Mouse (Mus musculus): ENCODE data around the gene Rundc3b.

Rundc3b gene

DNA sequence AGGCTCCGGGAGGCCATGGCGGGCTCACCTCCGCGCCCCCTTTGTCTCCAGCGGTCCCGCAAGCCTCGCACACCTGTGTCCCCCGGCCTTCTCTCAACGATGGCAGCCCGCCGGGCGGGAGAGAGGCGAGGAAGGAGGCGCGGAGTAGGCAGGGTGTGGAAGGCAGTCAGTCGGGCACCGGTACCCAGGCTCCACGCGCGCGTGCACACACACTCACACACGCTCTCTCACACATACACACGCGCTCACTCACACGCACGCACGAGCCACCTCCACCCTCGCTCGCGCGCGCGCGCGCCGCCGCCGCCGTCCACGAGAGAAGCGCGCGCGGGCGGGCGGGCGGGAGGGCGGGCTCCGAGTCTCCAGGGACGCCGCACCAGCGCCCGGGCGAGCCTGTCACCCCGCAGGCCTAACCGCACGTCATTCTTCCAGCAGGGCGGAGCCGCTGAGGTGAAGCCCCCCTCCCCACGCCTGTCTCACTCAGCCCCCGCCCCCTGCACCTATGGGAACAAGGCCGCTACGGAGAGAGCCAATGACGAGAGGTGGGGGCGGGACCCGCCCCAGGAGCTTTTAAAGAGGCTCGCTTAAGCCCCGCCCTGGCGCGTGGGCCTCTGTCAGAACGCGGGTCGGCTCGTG lies at the start of gene Rundc3b:
Rundc3b (minus strand) TSS at position 357 of the 636 bp plus-strand sequence.
- DNase-seq (ENCODE audit: low read depth, low spot score), result peak; percentile 96

DNA sequence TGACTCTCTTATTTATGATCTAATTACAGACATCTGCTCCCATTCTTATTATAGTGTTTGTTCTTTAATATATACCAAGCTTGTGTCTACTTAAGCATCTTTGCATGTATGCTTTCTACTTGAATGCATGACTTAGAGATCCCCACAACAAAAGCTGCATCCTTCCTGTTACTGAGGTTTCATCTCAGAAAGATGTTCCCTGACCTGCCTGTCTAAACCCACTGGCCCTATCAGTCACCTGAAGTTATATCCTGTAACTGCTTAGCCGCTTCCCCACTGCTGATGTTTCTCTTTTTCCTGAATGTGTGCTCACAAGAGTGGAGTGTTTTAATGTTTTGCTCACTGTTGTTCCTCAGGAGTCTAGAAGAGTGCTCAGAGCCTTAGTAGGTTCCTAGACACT lies 46.9 kb upstream of the Rundc3b start:
- no peak for DNase-seq (ENCODE audit: low read depth, low spot score)

DNA sequence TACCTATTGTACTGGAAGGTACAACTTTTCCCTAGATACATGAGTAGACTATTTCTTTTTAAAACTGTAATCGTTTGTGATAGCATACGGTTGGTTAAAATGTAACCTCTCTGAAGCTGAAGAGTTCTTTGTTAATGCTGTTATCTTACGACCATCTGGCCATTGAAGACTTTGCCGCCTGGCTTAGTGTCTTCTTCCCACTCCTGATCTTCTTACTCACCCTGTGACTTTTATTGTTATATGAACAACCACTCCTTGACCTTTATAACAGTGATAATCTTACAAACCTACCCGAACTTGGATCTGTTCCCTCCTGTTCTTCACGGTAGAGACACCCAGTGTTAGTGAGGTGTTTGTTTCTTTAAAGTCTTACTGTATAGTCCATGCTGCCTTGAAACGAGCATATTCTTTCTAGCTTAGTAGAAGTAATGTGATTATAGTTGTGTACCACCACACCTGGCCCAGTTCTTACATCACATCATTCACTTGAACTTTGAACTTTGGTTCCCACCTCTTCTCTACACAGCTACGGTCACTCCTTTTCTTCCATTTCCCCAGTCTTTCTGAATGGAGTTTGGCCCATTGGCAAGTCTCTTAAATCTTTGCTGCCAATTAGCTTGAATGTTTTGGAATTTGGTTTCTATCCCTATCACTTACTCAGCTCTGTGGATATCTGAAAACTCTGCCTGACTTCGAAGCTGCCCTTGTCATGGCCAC lies 45.2 kb upstream of the Rundc3b start:
- no peak for DNase-seq (ENCODE audit: low read depth, low spot score)

DNA sequence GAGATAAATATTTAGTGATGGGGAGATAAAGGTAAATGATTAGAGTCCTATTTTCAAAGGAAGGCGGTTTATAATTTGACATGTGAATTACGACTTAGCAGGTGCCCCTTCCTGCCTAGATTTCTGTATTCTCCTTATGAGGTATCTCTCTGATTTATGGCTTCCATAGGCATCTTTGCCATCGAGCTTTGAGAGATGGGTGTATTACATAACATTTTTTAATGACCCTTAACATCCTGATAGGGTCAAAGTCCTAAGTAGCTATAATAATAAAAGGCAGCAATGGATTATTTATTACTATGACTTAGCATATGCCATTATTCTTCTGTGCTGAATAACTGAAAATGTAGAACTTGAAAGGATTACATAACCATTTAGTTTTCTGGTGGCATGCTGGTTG lies 41.9 kb upstream of the Rundc3b start:
- DNase-seq (ENCODE audit: low read depth, low spot score), result no peak

DNA sequence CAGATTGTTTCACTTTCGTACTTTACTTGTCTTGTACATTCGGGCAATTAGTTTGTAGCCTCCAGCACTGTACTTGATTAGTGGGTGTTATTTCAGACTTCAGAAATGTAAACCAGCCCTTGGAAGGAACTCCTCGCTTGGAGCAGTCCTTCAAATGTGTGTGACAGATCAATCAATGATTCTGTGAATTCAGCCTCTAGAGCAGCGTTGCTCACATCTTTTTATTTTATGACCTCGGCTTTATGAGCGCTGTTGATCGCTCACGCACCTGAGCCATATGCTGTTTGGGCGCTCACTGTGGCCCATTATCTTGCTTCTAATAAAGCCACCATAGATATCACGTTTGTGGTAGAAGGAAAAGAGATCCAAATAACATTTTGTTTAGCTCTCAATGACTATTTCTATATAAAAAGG lies 38.0 kb upstream of the Rundc3b start:
- DNase-seq (ENCODE audit: low read depth, low spot score), result no peak

DNA sequence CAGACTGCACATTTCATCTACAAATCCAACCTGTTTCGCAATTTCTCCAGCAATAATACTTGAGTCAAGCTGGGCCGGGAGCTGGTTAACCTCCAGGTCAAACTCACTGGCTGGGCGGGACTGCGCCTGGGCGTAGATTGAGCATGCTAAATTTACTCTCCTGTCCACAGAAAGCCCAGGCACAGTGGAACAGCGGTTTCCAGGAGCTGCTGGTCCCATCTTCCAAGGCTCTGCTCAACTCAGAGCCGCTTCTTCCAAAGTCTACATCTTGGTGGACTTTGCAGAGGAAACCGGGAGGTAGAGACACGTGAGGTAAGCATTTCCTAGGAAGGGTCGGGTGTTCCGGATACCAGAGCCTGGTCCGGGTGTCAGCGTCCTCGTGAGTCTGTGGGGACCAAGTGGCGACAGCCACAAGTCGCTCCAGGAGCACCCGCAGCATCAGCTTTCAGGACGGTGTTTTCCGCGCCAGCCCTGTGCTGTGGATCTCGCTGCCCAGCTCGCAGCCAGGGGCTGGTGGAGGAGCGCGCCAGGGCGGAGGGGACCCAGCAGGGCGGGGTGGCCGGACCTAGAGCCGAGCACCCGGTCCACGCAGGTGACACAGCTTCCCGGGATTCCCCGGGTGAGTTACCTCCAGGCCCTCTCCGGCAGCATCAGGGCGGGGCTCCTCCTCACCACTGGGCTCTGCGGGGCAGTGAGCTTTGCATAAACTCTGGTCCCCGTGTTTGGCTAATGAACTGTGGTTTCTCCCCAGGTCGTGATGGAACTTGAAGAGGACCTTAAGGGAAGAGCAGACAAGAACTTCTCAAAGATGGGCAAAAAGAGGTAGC lies 37.4 kb upstream of the Rundc3b start, which contains the start of gene Abcb1a:
Abcb1a (plus strand) TSS at position 167 of the 827 bp plus-strand sequence.
- no peak for DNase-seq (ENCODE audit: low read depth, low spot score)

DNA sequence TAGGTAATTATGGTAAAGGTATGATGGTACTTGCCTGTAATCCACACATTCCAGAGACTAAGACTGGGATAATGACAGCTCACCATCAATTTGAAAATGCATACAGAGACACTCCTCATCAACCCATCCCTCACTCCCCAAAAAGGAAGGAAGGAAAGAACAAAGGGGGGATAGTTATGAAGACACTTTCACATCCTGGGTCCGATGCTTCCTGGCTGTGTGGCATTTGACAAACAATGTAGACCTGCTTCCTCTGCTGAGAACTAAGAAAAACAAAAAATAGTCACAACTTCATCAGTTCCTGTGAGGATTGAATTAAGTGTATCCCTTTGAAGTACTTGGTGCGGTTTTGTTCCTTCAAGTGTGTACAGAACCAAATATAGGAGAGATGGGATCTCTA lies 29.3 kb upstream of the Rundc3b start:
- no peak for DNase-seq (ENCODE audit: low read depth, low spot score)

DNA sequence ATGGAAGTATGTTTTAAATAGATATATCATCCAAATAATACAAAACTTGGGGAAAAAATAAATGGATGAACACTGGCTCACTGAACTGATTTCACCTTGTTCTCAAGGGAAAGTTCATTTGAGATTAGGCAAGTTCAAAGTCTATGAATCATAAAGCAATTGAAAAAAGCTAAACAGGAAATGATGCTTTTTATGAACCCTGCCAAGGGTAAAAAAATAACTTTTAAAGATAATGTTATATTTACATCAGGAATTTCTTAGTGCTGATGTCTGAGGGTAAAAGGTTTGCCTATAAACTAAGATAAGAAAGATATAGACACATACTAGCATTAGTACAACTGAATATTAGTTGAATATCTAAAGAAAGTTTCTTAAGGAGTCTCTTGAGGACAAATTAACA lies 26.0 kb upstream of the Rundc3b start:
- DNase-seq (ENCODE audit: low read depth, low spot score), result no peak

DNA sequence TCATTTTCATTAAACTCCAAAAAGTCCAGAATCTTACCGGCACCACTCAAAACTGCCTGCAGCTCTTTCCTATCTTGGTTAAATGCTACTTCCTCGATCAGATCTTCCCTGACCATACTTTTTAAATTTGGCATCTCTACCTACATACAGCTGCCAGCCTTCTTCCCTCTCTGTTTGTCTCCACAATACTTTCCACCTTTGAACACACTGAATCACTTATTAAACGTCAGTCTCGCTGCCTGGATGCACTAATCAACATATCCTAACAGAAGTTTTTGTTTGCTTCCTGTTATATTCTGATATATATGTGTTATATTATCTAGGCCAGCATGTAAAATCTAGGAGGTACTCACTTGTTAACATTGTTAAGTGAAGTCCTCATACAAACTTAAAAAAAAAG lies 25.5 kb upstream of the Rundc3b start:
- no peak for DNase-seq (ENCODE audit: low read depth, low spot score)

DNA sequence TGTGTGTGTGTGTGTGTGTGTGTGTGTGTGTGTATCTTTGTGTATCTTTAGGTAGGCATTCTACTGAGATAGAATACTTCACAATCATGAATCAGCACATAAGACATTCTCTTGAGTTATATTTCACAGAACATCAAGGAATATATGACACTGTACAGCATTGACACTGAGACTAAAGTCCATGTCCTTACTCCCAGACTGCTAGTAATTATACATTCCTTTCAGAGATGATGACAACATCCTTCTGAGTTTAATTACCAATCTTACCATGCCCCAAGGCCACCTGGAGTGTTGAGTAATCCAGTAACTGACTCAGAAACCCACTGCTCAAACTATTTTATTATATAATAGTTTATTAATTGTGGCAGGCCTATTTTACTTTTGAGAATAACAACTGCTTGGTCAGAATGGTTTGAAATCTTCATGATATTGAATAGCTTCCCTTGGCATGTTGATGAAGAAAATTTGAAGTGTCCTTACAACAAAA lies 11.8 kb upstream of the Rundc3b start:
- DNase-seq (ENCODE audit: low read depth, low spot score), result no peak

DNA sequence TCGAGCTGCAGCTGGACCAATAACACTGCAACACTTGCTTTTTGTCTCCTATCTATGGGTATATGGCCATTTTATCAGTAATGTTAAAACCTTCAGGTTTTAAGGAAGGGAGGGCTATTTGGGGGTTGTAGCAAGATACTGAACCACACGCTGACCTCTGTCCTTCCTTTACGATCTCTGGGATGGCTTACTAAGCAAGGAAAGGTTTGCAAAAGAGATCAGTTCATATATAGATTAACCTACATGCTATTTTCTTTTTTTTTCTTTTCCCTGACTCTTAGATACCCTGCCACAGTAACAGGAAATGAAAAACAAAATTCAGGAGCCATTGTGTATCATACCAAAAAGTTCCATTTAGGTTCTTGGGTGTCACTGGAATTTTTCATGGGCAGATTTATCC lies 10.1 kb upstream of the Rundc3b start:
- DNase-seq (ENCODE audit: low read depth, low spot score), result no peak

DNA sequence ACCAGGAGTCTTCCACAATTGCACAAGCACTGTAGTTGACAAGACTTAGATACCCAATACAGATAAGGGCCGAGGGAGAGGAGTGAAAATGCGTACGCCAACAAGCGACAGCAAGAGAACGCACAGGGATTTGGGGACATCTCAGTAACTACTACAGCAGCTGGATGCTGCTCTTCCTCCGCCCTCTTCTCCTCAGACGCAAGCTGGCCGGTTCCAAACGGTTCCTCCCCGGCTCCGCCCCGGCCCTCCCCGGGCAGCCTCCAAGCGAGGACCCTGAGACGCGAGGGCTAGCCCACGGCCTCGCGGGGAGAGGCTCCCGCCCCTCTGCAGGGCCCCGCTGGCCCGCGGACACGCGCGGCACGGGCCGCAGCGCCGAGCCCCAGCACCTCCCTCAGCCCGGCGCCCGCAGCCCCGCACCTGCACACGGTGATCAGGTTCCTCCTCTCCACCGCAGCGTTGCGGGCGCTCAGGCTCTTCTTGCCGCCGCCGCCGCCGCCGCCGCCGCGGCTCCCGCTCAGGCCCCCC lies 619 bp downstream of the Rundc3b start:
- peak; percentile 62 for DNase-seq (ENCODE audit: low read depth, low spot score)

DNA sequence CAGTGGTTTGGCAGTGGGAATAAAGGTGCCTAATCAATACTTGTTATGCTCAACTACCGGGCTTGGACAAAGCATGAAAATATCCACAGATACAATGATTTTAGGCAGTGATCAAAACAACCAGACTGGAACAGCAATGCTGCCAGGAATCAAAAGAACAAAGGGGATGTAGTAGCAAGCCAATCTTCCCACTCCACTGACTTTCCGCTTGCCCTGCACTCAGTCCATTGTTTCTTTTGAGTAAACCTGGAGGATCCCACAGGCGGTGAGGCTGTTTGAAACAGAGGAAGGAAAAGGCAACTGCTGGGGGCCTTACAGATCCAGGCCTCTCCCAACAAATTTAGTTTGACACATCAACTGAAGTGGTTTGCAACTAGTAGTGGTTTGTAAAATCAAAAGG lies 51.6 kb downstream of the Rundc3b start:
- DNase-seq (ENCODE audit: low read depth, low spot score), result no peak

DNA sequence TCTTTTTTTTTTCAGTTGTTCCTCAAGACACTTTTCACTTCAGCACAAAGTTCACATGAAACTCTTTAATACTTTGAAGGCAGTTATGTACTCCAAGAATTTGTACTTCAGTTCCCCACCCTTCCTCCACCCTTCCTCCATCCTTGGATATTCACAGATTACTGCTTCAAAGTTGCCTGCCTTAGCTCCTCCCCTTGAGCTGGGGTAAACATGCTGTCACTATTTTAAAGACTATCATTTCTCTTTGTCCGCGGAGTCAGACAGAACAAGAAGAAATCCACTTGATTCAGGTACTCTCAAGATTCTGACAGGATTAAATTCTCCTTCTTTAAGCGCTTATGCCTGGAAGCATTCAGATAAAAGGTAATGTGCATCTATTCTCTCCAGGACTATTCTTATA lies 55.9 kb downstream of the Rundc3b start:
- no peak for DNase-seq (ENCODE audit: low read depth, low spot score)

DNA sequence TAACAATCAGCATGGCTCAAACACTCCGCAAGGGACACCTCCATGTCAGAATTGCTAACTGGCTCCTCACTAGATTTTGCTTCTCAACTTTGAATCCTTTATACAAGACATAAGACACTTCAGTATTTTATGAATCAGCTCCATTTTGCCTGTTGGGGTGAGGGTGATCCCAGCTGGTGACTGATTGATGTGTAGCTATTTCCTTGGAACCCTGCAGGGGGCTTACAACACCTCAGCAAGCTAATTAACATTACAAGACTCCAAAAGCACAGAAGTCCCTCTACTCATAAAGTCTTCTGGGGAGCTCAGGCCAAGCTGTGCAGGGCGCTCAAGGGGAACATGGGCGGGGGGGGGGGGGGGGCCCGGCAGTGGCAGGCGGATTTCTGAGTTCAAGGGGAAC lies 78.2 kb downstream of the Rundc3b start:
- DNase-seq (ENCODE audit: low read depth, low spot score), result no peak

DNA sequence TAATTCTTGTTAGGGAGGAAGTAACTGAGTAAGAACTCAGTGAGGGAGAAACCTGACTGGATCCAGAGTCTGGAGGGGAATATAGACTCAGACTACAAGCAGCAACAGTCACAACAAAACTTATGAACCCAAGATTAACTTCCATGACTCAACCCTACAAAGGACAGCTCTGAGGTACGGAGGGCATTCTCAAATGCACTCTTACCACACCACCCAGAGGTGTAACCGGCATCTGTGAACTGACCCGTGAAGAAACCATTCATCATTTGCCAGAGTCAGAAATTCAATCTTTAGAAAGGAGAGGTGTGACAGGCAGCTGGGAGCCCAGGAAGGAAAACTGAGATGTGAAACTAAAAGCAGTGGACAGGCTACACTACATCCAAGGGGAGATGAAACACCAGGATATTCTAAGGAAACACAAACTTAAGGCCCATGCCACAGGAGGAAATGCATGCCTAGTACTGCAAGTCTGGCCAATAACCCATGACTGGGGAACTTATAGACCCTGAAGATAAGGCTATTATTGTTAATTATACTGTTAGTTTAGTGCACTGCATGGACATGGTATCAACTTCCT lies 80.0 kb downstream of the Rundc3b start:
- DNase-seq (ENCODE audit: low read depth, low spot score), result no peak

DNA sequence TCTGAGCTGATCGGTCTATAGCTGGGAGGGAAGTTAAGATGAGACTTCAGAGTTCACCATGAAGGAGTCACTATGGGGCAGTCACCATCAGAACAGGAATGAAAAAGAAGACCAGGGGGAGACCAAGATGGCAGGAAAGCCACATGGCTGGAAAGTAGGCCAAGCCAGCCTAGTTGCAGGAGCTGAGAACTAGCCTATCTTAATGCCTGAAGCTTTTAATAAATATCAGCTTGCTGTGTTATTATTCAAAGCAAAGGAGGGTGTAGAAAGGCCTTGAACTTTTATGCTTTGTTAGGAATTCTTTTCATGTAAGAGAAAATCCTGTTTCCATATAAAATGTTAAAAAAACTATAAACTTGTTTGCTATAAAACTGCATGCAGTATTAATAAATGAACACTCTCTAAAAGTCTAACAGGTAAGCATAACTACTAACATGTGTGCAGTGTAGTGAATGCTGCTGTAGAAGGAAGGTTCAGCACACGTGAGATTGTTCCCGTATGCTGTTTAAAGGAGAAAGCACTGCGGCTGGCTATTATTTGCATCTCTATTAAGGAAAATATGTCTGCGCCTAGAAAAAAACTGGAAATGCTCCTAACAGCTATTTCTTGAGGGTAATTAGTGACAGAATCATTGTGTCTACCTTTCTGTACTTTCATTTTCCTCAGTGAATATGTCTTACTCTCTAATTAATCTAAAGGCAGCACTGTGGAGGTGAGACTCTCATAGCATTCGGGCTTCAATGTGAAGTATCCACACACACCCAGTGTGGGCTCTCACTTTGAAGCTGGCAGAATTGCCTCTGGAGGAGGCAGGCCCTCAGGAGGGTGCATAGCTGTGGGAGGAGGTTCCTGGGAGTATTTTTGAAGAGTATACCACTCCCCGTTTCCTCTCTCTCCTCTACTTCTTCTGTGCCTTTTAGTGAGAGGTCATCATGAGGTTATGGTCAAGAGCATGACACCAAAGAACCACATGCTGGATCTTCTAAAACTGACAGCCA lies 81.3 kb downstream of the Rundc3b start:
- DNase-seq (ENCODE audit: low read depth, low spot score), result no peak

DNA sequence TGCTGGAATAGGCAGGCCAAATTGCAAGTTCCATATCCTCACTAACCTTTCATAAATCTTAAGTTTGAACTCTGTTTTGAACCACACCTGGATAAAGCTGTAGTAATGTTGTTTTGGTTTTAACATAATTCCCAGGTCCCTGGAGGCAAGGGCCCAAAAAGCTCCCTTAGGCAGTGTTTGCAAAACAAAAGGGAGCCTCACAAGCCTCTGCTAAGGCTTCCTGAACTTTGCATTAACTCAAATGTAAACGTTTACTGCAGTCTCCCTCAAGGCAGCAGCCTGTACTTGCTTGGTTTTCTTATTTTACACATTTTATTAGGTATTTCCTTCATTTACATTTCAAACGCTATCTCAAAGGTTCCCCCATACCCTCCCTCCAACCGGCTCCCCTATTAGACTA lies 103.7 kb downstream of the Rundc3b start:
- no peak for DNase-seq (ENCODE audit: low read depth, low spot score)

DNA sequence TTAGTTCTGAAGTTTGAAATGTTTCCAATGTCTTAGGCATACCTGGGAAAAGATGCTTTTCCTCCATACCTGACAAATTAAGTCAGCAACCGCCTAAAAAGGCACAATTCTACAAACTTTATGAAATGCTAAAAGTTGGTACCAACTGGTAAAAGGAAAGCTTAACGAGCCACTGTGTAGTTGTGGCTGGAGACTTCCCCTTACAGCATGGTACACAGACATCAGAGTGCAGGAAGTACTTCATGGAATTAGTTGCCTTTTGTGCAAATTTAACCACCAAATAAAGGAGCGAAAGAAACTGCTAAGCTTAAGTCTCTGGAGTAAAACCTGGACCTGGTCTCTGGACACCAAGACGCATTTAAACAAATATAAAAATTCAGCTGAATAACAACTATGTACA lies 131.0 kb downstream of the Rundc3b start:
- DNase-seq (ENCODE audit: low read depth, low spot score), result no peak

DNA sequence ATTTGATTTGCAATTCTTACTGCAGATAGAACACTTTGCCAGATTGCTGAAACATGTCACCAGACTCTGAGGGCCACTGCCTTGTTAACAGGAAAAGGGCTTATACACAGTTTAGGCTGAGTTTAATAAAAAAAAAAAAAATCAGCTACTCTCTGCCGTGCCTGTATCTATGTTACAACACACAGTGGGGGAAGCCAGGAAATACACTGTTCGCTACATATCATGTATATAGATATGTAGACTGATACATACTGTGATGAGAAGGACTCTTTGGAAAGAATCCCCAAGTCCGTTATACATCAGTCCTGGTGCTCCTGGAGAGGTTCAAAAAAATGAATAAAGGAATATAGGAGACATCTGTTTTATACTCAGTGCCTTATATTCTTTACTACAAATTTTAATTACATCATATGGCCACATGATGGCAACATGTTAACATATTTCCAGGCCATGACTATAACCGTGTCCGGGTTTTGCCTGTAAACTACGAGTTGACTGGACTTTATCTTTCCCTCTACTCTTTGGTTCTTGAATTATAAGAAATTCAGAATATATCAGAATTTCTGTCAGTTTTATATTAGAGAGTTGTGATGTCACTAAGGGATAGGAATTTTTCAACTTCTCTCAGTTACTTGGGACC lies 133.2 kb downstream of the Rundc3b start:
- DNase-seq (ENCODE audit: low read depth, low spot score), result peak; percentile 18

Measured in telencephalon, adult 2 months (tissue).